Mouse (Mus musculus): ENCODE measurements around the gene Col5a1. TPM values are rescaled to one million over a fixed set of nuclear protein-coding genes. Genes with fewer than 3 reads are reported as not detected.
A peak's percentile ranks its signal among the peaks of the same experiment; 100 is the strongest.

The Col5a1 gene
- polyA plus RNA-seq, 1 experiment from 2014 or later, result 124 TPM

GRCm38 (mm10) chr2:27861576-27862238 is 24.5 kb upstream of the Col5a1 start:
- DNase-seq (ENCODE audit: low spot score) (no peak), ATAC-seq (replicated peaks; ENCODE audit: low FRiP score, low TSS enrichment, low read depth) (no peak)
- Histone ChIP-seq H3K27me3 (replicated peaks; ENCODE audit: control insufficient read depth, insufficient read depth, low read length) (no peaks in the 10 kb centered on the region), H3K27ac (ENCODE audit: low read depth) (no peak overlapping the region), H3K4me2 (ENCODE audit: low read length) (no peak overlapping the region), H3K9me3 (ENCODE audit: control insufficient read depth, low read length) (no peaks in the 10 kb centered on the region), H3K36me3 (ENCODE audit: control insufficient read depth, insufficient read depth, low read length) (no peaks in the 10 kb centered on the region), H3K4me1 (replicated peaks; ENCODE audit: control insufficient read depth, insufficient read depth, low read length) (peaks cover 9% of the 10 kb centered on the region), H3K9ac (ENCODE audit: low read length) (no peak overlapping the region), H3K4me3 (ENCODE audit: low read depth, low read length) (no peak overlapping the region)
- 76% methylated on average over 9 of the region's 9 CpGs for WGBS

- DNase-seq (ENCODE audit: low spot score) (no peak), ATAC-seq (replicated peaks; ENCODE audit: low FRiP score, low TSS enrichment, low read depth) (no peak)
- Histone ChIP-seq H3K9ac (ENCODE audit: low read length) (no peak overlapping the region), H3K4me2 (ENCODE audit: low read length) (no peak overlapping the region), H3K27ac (ENCODE audit: low read depth) (no peak overlapping the region), H3K4me3 (ENCODE audit: low read depth, low read length) (no peak overlapping the region), H3K9me3 (ENCODE audit: control insufficient read depth, low read length) (no peaks in the 10 kb centered on the region), H3K4me1 (replicated peaks; ENCODE audit: control insufficient read depth, insufficient read depth, low read length) (no peaks in the 10 kb centered on the region), H3K27me3 (replicated peaks; ENCODE audit: control insufficient read depth, insufficient read depth, low read length) (no peaks in the 10 kb centered on the region), H3K36me3 (ENCODE audit: control insufficient read depth, insufficient read depth, low read length) (no peaks in the 10 kb centered on the region)
- WGBS, result 65% methylated on average over 18 of the region's 18 CpGs
These were observed 21.5 kb upstream of the Col5a1 start for GRCm38 (mm10) chr2:27864491-27865365.

- no peaks in the 10 kb centered on the region for H3K27me3 ChIP-seq (replicated peaks; ENCODE audit: control insufficient read depth, insufficient read depth, low read length)
- WGBS, result 95% methylated on average over 1 of the region's 1 CpGs
- H3K4me2 ChIP-seq (ENCODE audit: low read length), result no peak overlapping the region
- H3K27ac ChIP-seq (ENCODE audit: low read depth), result no peak overlapping the region
- H3K9ac ChIP-seq (ENCODE audit: low read length), result no peak overlapping the region
- no peaks in the 10 kb centered on the region for H3K9me3 ChIP-seq (ENCODE audit: control insufficient read depth, low read length)
- peaks cover 13% of the 10 kb centered on the region; the same call in 1 of the 2 replicates for H3K4me1 ChIP-seq (replicated peaks; ENCODE audit: control insufficient read depth, insufficient read depth, low read length)
- no peak overlapping the region for H3K4me3 ChIP-seq (ENCODE audit: low read depth, low read length)
- no peak for ATAC-seq (replicated peaks; ENCODE audit: low FRiP score, low TSS enrichment, low read depth)
- H3K36me3 ChIP-seq (ENCODE audit: control insufficient read depth, insufficient read depth, low read length), result no peaks in the 10 kb centered on the region
- DNase-seq (ENCODE audit: low spot score), result no peak
These were observed 15.6 kb upstream of the Col5a1 start for GRCm38 (mm10) chr2:27870586-27870985.

GRCm38 (mm10) chr2:27871056-27871455 is 15.2 kb upstream of the Col5a1 start:
- no peaks in the 10 kb centered on the region for H3K36me3 ChIP-seq (ENCODE audit: control insufficient read depth, insufficient read depth, low read length)
- no peak overlapping the region for H3K9ac ChIP-seq (ENCODE audit: low read length)
- DNase-seq (ENCODE audit: low spot score), result no peak
- H3K4me3 ChIP-seq (ENCODE audit: low read depth, low read length), result no peak overlapping the region
- ATAC-seq (replicated peaks; ENCODE audit: low FRiP score, low TSS enrichment, low read depth), result no peak; the same call in 1 of the 2 replicates
- 29% methylated on average over 4 of the region's 4 CpGs for WGBS
- peaks cover 17% of the 10 kb centered on the region; the same call in 1 of the 2 replicates for H3K4me1 ChIP-seq (replicated peaks; ENCODE audit: control insufficient read depth, insufficient read depth, low read length)
- no peaks in the 10 kb centered on the region for H3K27me3 ChIP-seq (replicated peaks; ENCODE audit: control insufficient read depth, insufficient read depth, low read length)
- H3K27ac ChIP-seq (ENCODE audit: low read depth), result no peak overlapping the region
- H3K9me3 ChIP-seq (ENCODE audit: control insufficient read depth, low read length), result no peaks in the 10 kb centered on the region
- no peak overlapping the region for H3K4me2 ChIP-seq (ENCODE audit: low read length)

GRCm38 (mm10) chr2:27872276-27872675 is 13.9 kb upstream of the Col5a1 start:
- no peak overlapping the region for H3K9ac ChIP-seq (ENCODE audit: low read length)
- no peaks in the 10 kb centered on the region for H3K27me3 ChIP-seq (replicated peaks; ENCODE audit: control insufficient read depth, insufficient read depth, low read length)
- DNase-seq (ENCODE audit: low spot score) (no peak), ATAC-seq (replicated peaks; ENCODE audit: low FRiP score, low TSS enrichment, low read depth) (no peak)
- H3K4me1 ChIP-seq (replicated peaks; ENCODE audit: control insufficient read depth, insufficient read depth, low read length), result peaks cover 20% of the 10 kb centered on the region; the same call in 1 of the 2 replicates
- no peaks in the 10 kb centered on the region for H3K9me3 ChIP-seq (ENCODE audit: control insufficient read depth, low read length)
- no peak overlapping the region for H3K4me3 ChIP-seq (ENCODE audit: low read depth, low read length)
- no peak overlapping the region for H3K4me2 ChIP-seq (ENCODE audit: low read length)
- H3K36me3 ChIP-seq (ENCODE audit: control insufficient read depth, insufficient read depth, low read length), result no peaks in the 10 kb centered on the region
- 56% methylated on average over 3 of the region's 3 CpGs for WGBS
- H3K27ac ChIP-seq (ENCODE audit: low read depth), result no peak overlapping the region

GRCm38 (mm10) chr2:27873030-27873429 is 13.2 kb upstream of the Col5a1 start:
- DNase-seq (ENCODE audit: low spot score), result no peak
- H3K9ac ChIP-seq (ENCODE audit: low read length), result no peak overlapping the region
- no peak overlapping the region for H3K4me2 ChIP-seq (ENCODE audit: low read length)
- no peak for ATAC-seq (replicated peaks; ENCODE audit: low FRiP score, low TSS enrichment, low read depth)
- whole genome bisulfite sequencing, result 77% methylated on average over 5 of the region's 5 CpGs
- H3K27me3 ChIP-seq (replicated peaks; ENCODE audit: control insufficient read depth, insufficient read depth, low read length), result no peaks in the 10 kb centered on the region
- no peaks in the 10 kb centered on the region for H3K36me3 ChIP-seq (ENCODE audit: control insufficient read depth, insufficient read depth, low read length)
- H3K27ac ChIP-seq (ENCODE audit: low read depth), result no peak overlapping the region
- no peak overlapping the region for H3K4me3 ChIP-seq (ENCODE audit: low read depth, low read length)
- H3K4me1 ChIP-seq (replicated peaks; ENCODE audit: control insufficient read depth, insufficient read depth, low read length), result peaks cover 20% of the 10 kb centered on the region; the same call in 1 of the 2 replicates
- no peaks in the 10 kb centered on the region for H3K9me3 ChIP-seq (ENCODE audit: control insufficient read depth, low read length)

GRCm38 (mm10) chr2:27874596-27874995 is 11.6 kb upstream of the Col5a1 start:
- Histone ChIP-seq H3K9ac (ENCODE audit: low read length) (no peak overlapping the region), H3K27me3 (replicated peaks; ENCODE audit: control insufficient read depth, insufficient read depth, low read length) (no peaks in the 10 kb centered on the region), H3K9me3 (ENCODE audit: control insufficient read depth, low read length) (no peaks in the 10 kb centered on the region), H3K4me2 (ENCODE audit: low read length) (no peak overlapping the region), H3K36me3 (ENCODE audit: control insufficient read depth, insufficient read depth, low read length) (no peaks in the 10 kb centered on the region), H3K27ac (ENCODE audit: low read depth) (peak overlapping the region; percentile 29), H3K4me1 (replicated peaks; ENCODE audit: control insufficient read depth, insufficient read depth, low read length) (peaks cover 20% of the 10 kb centered on the region; the same call in 1 of the 2 replicates), H3K4me3 (ENCODE audit: low read depth, low read length) (no peak overlapping the region)
- ATAC-seq (replicated peaks; ENCODE audit: low FRiP score, low TSS enrichment, low read depth), result no peak
- no peak for DNase-seq (ENCODE audit: low spot score)
- 77% methylated on average over 3 of the region's 3 CpGs for WGBS

- no peaks in the 10 kb centered on the region for H3K36me3 ChIP-seq (ENCODE audit: control insufficient read depth, insufficient read depth, low read length)
- DNase-seq (ENCODE audit: low spot score), result no peak
- peaks cover 20% of the 10 kb centered on the region; the same call in 1 of the 2 replicates for H3K4me1 ChIP-seq (replicated peaks; ENCODE audit: control insufficient read depth, insufficient read depth, low read length)
- no peak overlapping the region for H3K4me2 ChIP-seq (ENCODE audit: low read length)
- no peaks in the 10 kb centered on the region for H3K9me3 ChIP-seq (ENCODE audit: control insufficient read depth, low read length)
- no peaks in the 10 kb centered on the region for H3K27me3 ChIP-seq (replicated peaks; ENCODE audit: control insufficient read depth, insufficient read depth, low read length)
- no peak for ATAC-seq (replicated peaks; ENCODE audit: low FRiP score, low TSS enrichment, low read depth)
- WGBS, result 41% methylated on average over 5 of the region's 5 CpGs
- H3K27ac ChIP-seq (ENCODE audit: low read depth), result peak overlapping the region; percentile 29
- H3K9ac ChIP-seq (ENCODE audit: low read length), result no peak overlapping the region
- H3K4me3 ChIP-seq (ENCODE audit: low read depth, low read length), result no peak overlapping the region
These were observed 11.0 kb upstream of the Col5a1 start for GRCm38 (mm10) chr2:27875231-27875630.
